Mouse (Mus musculus): ENCODE results near the gene Ap2a1.
"Not testable (repeated sequence)": the region's sequence is repeated elsewhere in the genome, so short reads cannot be mapped to it uniquely, and the experiment has no call there.

Ap2a1 gene

GRCm38 (mm10) chr7:44895206-44895592 lies 34.1 kb downstream of the Ap2a1 start:
- no peak for DNase-seq (ENCODE audit: low spot score in 2 of 2)

- no peak for DNase-seq (ENCODE audit: low spot score in 2 of 2)
Observed at GRCm38 (mm10) chr7:44894175-44894574, 35.1 kb downstream of the Ap2a1 start.

GRCm38 (mm10) chr7:44893197-44893596 lies 36.1 kb downstream of the Ap2a1 start:
- no peak for DNase-seq (ENCODE audit: low spot score in 2 of 2)

- peak; percentile 85 to 93 for DNase-seq (ENCODE audit: low spot score in 2 of 2)
Observed at GRCm38 (mm10) chr7:44892276-44892921, 36.9 kb downstream of the Ap2a1 start, which contains the start of gene Med25. Gene Med25, minus strand, starts transcription at chr7:44892712.

- no peak for DNase-seq (ENCODE audit: low spot score in 2 of 2)
Observed at GRCm38 (mm10) chr7:44891611-44892010, 37.7 kb downstream of the Ap2a1 start.

GRCm38 (mm10) chr7:44890737-44891136 lies 38.6 kb downstream of the Ap2a1 start:
- no peak for DNase-seq (ENCODE audit: low spot score in 2 of 2)

GRCm38 (mm10) chr7:44890180-44890579 lies 39.1 kb downstream of the Ap2a1 start:
- no peak for DNase-seq (ENCODE audit: low spot score in 2 of 2)

GRCm38 (mm10) chr7:44888256-44889105 lies 40.8 kb downstream of the Ap2a1 start:
- no peak for DNase-seq (ENCODE audit: low spot score in 2 of 2)

GRCm38 (mm10) chr7:44886964-44887363 lies 42.3 kb downstream of the Ap2a1 start:
- DNase-seq (ENCODE audit: low spot score in 2 of 2), result no peak

GRCm38 (mm10) chr7:44884637-44885036 lies 44.7 kb downstream of the Ap2a1 start:
- DNase-seq (ENCODE audit: low spot score in 2 of 2), result no peak

GRCm38 (mm10) chr7:44883036-44883435 lies 46.3 kb downstream of the Ap2a1 start:
- DNase-seq (ENCODE audit: low spot score in 2 of 2), result no peak

GRCm38 (mm10) chr7:44877833-44878232 lies 51.5 kb downstream of the Ap2a1 start:
- no peak for DNase-seq (ENCODE audit: low spot score in 2 of 2)

GRCm38 (mm10) chr7:44871774-44872173 lies 57.5 kb downstream of the Ap2a1 start:
- not testable (repeated sequence) for DNase-seq (ENCODE audit: low spot score in 2 of 2)

GRCm38 (mm10) chr7:44871181-44871580 lies 58.1 kb downstream of the Ap2a1 start:
- no peak for DNase-seq (ENCODE audit: low spot score in 2 of 2)

GRCm38 (mm10) chr7:44870614-44871013 lies 58.7 kb downstream of the Ap2a1 start:
- DNase-seq (ENCODE audit: low spot score in 2 of 2), result no peak

- DNase-seq (ENCODE audit: low spot score in 2 of 2), result peak; percentile 77 to 84
Observed at GRCm38 (mm10) chr7:44869697-44870528, 59.4 kb downstream of the Ap2a1 start, which contains the start of gene Ptov1. Gene Ptov1, minus strand, starts transcription at chr7:44869788.

GRCm38 (mm10) chr7:44868919-44869696 lies 60.2 kb downstream of the Ap2a1 start:
- DNase-seq (ENCODE audit: low spot score in 2 of 2), result peak; percentile 47 to 77

- no peak for DNase-seq (ENCODE audit: low spot score in 2 of 2)
Observed at GRCm38 (mm10) chr7:44868465-44868864, 60.8 kb downstream of the Ap2a1 start.

- no peak for DNase-seq (ENCODE audit: low spot score in 2 of 2)
Observed at GRCm38 (mm10) chr7:44867802-44868201, 61.5 kb downstream of the Ap2a1 start.

- DNase-seq (ENCODE audit: low spot score in 2 of 2), result no peak
Observed at GRCm38 (mm10) chr7:44867010-44867702, 62.1 kb downstream of the Ap2a1 start.
